Mouse (Mus musculus) right cerebral cortex, postnatal 14 days (tissue): ENCODE measurements around the gene Mettl21c.
"Not testable (repeated sequence)": the region's sequence is repeated elsewhere in the genome, so short reads cannot be mapped to it uniquely, and the experiment has no call there.

Experiments used
- DNase-seq: peaks from one replicate; pipeline ENCODE4 v3.0.0; 2022

Mettl21c gene

GRCm38 (mm10) chr1:44019934-44020333, at the start of gene Mettl21c:
Mettl21c (minus strand) TSS chr1:44020034.
- no peak for DNase-seq

DNA sequence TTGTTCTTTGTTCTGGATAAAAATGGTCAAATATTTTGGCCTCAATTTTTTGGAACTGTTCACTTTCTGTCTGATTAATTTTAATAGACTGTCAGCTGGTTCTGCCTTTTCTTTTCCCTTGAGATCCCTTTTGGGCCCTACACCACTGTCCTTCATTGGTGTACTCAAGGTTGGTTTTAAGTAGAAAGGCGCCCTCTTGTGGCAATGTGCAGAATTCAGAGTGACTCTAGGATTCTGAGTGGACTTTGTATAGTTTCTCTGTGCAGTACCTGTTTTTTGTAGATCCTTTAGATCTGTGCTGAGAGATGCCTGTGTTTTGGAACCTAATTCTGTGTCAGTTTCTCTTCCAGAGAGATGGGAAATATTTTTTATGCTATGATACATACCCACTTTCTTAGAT, 44.8 kb upstream of the Mettl21c start:
- peak; percentile 54 for DNase-seq

DNA sequence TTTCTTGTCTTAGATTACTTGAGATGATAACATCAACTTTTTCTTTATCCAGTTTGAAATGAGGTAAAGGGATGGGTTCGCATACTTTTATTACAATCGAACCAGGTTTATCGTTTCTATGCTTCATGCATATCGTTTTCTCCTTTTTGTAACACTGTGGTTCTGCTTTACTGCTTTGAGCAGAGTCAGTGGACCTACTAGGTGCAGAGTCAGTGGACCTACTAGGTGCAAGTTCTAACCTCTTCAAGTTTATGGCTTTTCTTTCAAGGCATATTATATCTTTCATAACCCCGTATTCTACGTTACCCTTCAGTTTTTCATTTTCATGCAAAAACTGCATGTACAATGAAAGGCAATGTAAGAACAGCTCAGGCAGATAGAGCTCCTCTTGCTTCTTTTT, 43.6 kb upstream of the Mettl21c start:
- DNase-seq: no peak

DNA sequence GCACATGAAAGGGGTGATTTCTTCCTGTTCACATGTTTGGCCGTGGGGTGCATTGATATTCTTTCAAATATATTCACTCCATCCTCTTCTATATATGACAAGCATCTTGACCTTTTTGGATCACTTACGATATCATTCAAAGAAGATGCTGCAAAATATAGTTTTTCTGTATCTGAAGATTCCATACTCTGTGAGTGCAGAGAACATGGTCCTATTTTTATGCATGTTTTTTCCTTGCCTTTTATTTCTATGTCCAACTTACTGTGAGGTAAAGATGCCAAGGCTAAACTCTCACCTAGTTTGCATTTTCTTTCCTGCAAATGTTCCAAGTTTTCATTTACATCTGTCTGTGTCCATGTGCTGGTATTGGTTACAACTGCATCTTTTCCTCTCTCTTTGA, 42.0 kb upstream of the Mettl21c start, which contains the start of gene Gm8251:
TSS of gene Gm8251 (minus strand) at position 101 of the 400 bp plus-strand sequence.
- DNase-seq: no peak

DNA sequence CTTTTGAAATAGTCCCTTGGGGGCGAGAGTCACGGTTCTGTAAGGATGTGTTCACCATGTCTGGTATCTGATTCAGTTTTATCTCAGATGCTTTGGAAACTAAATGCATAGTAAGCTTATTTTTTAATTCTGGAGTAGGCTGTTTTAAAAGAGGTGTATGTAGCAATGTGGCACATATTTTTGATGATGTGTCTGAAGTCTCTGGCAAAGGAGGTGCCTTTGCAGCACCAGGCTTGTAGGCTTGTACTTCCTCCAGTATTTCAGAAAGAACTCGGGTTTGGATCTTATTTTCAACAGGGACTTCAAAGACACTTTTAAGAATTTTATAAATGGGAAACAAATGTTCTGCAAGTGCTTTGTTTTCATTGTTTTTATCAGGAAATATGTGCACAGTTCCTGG, 38.0 kb upstream of the Mettl21c start:
- DNase-seq: no peak

- DNase-seq: no peak
Observed at GRCm38 (mm10) chr1:44046556-44046955, 26.7 kb upstream of the Mettl21c start.

- DNase-seq: not testable (repeated sequence)
Observed at GRCm38 (mm10) chr1:44045689-44046088, 25.9 kb upstream of the Mettl21c start.

GRCm38 (mm10) chr1:44042555-44042915, 22.7 kb upstream of the Mettl21c start:
- DNase-seq: no peak

GRCm38 (mm10) chr1:44041797-44042554, 22.1 kb upstream of the Mettl21c start:
- DNase-seq: peak; percentile 62

DNA sequence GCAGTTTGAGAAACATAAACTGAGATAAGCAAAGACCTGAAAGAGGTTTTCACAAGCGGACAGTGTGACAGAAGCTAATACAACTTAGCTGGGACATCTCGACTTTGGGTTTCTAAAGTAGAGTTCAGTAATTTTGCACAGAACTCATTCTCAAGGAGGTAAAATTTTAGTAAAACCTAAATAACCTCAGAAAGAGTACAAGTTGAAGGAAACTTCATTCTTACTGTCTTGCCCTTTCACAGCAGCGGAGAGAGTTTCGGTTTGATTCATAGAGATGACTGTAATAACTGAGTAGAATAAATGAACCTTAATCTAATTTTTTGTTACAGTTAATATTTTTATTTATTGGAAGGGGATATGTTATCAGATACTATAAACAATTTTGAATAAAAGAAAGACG, 13.1 kb upstream of the Mettl21c start:
- no peak for DNase-seq

DNA sequence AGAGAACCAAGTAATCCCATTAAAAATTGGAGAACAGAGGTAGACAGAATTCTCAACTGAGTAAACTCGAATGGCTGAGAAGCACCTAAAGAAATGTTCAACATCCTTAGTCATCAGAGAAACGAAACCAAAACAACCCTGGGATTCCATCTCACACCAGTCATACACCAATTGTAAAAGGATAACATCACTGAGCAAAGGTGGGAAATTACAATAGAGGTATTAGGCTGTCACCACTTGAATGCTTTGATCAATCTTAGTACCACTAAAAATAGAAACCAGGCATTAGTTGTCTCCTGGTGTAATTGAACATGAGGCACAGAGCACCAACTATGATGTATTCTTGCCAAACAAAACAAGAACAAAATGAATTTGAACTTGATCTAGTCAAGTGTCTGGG, 12.4 kb upstream of the Mettl21c start:
- DNase-seq: no peak

GRCm38 (mm10) chr1:44027651-44028050, 7.8 kb upstream of the Mettl21c start:
- no peak for DNase-seq

DNA sequence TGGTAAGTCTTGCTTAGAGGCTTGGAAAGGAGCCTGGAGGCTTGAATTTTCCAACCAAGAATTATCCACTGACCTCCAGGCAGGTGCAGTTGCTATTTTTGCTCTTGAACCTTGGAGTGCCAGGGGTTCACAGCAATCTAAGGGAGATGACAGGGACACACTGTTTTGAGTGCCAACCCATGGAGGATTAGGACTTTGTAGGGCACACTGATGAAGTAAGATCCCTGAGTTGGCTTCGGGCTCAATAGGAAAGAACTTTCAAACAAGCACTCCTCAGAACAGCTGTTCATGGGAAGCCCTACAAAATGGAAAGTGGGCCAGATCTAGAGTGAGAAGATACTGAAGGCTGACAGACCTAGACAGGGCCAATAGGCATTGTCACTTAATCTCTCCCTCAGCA, 2.8 kb upstream of the Mettl21c start:
- no peak for DNase-seq

DNA sequence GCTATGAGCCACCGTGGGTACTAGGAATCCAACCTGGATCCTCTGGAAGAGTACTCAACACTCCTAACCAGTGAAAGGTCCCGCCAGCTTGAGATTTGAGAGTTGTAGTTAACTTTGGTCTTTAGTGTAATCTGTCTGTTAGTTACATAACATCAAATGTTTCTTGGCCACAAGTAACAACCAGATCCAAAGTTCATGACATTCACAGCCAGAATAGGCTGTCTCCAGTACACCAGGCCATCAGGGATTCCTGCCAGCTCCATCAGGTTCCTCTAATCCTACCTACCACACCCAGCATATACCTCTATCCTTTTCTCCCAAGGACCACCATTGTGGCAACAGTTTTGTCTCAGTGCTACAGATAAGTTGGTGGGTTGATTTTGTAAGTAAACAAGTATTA, 4.3 kb downstream of the Mettl21c start:
- DNase-seq: no peak

- DNase-seq: no peak
Observed at GRCm38 (mm10) chr1:44004513-44004912, 15.3 kb downstream of the Mettl21c start.

DNA sequence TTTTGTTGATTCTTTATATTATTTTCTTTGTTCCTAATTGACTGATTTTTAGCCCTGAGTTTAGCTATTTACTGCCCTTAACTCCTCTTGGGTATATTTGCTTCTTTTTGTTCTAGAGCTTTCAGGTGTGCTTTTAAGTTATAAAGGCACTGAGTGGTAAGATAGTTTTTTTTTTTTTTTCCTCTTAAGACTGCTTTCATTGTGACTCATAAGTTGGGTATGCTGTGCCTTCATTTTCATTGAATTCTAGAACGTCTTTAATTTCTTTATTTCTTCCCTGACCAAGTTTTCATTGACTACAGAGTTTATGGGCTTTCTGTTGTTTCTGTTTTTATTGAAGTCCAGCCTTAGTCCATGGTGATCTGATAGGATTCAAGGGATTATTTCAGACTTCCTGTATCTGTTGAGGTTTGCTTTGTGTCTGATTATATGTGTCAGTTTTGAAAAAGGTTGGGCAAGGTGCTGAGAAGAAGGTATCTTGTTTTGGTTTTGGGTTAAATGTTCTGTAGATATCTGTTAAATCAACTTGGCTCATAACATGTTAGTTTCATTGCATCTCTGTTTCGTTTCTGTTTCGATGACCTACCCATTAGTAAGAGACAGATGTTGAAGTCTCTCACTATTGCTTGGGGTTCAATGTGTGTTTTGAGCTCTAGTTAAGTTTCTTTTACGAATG, 22.8 kb downstream of the Mettl21c start:
- no peak for DNase-seq

- DNase-seq: no peak
Observed at GRCm38 (mm10) chr1:43971089-43971488, 48.7 kb downstream of the Mettl21c start.

GRCm38 (mm10) chr1:43969361-43969760, 50.5 kb downstream of the Mettl21c start:
- no peak for DNase-seq

DNA sequence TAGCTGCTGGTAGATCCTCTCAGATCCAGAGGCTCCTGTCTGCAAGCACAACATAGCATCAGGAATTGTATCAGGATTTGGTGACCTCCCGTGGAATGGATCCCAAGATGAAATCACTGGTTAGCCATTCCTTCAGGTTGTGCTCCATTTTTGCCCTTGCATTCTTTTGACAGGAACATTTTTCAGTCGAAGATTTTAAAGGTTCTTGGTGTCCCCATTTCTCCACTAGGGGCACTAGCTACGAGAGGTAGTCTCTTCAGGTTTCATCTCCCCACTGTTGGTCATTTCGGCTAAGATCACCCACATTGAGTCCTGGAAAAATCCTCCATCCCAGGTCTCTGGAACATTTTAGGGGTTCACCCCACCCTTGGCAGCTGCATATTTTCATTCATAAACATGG, 53.1 kb downstream of the Mettl21c start:
- DNase-seq: no peak

- no peak for DNase-seq
Observed at GRCm38 (mm10) chr1:43964381-43964780, 55.5 kb downstream of the Mettl21c start.
